Mouse (Mus musculus): Measurements from ENCODE around the gene Prlr. TPM values are rescaled to one million over a fixed set of nuclear protein-coding genes. Genes with fewer than 3 reads are reported as not detected.
A peak's percentile ranks its signal among the peaks of the same experiment; 100 is the strongest.

Prlr gene
- total RNA-seq, 2 experiments from 2014 or later, result 3.5 to 4.1 TPM

GRCm38 (mm10) chr15:10299467-10299866 lies 122.4 kb downstream of the Prlr start:
- DNase-seq (ENCODE audit: low spot score in 2 of 2), result no peak
- intact Hi-C loops (cut with DNase I), result no loop called here

DNA sequence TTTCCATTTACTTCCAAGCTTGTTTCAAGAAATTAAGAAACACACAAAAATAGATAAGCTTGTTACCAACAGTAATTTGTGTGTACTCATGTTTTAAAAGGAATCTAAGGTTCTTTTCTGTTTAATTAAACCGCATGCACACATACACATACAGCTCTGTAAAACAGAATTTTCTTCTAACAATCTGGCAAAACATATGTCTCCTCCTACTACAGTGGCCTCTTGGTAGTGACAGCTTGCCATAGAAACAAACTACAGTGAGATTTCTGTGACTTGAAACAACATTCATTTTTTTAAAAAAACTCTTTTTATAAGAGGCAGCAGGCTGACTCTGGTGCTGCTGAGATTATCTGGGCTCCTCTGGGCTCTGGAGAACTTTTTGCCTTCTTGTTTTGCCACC lies 129.4 kb downstream of the Prlr start:
- DNase-seq (ENCODE audit: low spot score in 2 of 2), result peak; percentile 10 to 40
- intact Hi-C loops (cut with DNase I), result loop anchor here (5.0 kb wide), 1 partner anchor 444 kb away; no protein-coding TSS in a partner anchor

GRCm38 (mm10) chr15:10311826-10312225 lies 134.8 kb downstream of the Prlr start:
- intact Hi-C loops (cut with DNase I), result loop anchor here (2.0 kb wide), 1 partner anchor 857 kb away; no protein-coding TSS in a partner anchor
- DNase-seq (ENCODE audit: low spot score in 2 of 2), result no peak

DNA sequence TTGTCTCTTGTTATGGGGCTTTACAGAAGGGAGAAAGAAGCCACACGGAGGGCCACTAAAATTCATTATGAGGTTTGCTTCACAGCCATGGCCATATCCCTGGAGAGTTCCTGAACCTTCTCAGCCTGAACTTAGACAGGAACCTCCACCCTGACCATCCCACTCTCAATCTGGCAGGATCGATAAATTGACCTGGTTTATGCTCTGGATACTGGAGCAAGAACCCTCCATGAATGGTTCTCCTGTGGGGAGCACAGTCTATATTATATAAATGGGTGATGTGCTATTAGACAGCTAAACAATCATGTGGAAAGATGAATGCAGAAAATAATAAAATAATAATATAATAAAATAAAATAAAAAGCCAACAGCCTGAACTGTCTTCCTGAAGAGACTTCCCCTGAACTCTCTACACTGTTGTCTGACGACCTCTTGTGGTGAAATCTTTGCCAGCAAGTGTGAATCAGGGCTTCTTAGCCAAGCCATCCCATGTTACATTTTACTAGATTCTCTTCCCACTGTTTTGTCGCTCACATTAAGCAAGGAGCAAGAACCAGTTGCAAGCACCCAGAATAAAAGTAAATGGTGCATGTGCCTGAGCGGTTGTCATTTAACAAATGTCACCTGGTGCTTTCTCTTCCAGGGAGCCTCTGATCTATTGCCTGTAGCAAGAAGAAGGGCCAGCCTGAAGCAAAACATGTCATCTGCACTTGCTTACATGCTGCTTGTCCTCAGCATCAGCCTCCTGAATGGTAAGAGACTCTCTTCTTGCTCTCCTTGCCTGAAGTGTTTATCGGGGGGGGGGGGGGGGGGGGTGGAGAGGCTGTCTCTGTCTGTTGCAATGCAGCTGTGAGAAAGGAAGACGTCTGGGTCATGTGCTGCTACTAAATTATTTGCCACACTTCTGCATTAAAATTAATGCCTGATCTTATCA lies 136.8 kb downstream of the Prlr start:
- peak; percentile 60 to 72 for DNase-seq (ENCODE audit: low spot score in 2 of 2)
- intact Hi-C loops (cut with DNase I), result loop anchor here (2.0 kb wide), 1 partner anchor 859 kb away; no protein-coding TSS in a partner anchor

GRCm38 (mm10) chr15:10325080-10325479 lies 148.0 kb downstream of the Prlr start, which contains the start of gene Gm21973:
Gene Gm21973, plus strand, starts transcription at chr15:10325380.
- intact Hi-C loops (cut with DNase I), result no loop called here
- DNase-seq (ENCODE audit: low spot score in 2 of 2), result no peak

GRCm38 (mm10) chr15:10330626-10331025 lies 153.6 kb downstream of the Prlr start:
- intact Hi-C loops (cut with DNase I), result no loop called here
- DNase-seq (ENCODE audit: low spot score in 2 of 2), result no peak

DNA sequence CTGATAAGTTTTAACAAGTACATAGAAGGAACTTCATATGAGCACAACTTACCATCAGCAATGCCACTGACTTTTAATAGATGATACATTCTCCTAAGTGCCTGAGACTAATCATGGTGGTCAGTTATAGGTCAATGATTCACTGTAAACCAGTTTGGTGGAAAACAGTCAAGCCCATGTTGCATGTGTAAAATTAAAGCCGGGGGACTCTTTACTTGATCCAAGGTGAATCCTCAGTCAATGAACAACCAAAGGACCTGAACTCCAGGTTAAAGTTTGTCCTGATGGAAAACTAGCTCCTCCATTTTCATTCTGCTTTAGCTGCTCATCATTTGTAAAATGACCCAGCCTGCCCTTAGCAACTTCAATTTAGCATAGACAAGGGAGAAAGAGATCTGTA lies 155.5 kb downstream of the Prlr start:
- intact Hi-C loops (cut with DNase I), result no loop called here
- no peak for DNase-seq (ENCODE audit: low spot score in 2 of 2)

GRCm38 (mm10) chr15:10338606-10339005 lies 161.6 kb downstream of the Prlr start:
- intact Hi-C loops (cut with DNase I), result no loop called here
- DNase-seq (ENCODE audit: low spot score in 2 of 2), result peak in 1 of 2 experiments; percentile 2

DNA sequence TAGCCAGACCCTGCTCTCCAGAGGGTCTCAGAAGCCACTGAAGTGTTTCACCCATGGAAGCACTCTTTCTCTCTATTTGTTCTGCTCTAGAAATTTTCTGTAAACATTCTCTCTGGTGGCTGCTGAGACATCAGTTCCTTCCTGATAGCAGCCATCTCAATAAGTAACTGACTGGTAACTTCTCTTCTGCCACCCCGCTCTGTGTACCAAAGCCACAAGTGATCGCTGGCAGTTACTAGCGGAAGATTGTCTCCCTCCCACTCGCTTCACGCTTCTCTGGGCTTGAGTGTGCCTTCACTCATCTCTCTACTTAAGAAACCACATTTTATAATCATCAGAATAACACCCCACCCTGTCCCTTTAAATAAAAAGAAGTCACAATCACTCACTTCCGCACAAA lies 170.0 kb downstream of the Prlr start:
- intact Hi-C loops (cut with DNase I), result no loop called here
- no peak for DNase-seq (ENCODE audit: low spot score in 2 of 2)

DNA sequence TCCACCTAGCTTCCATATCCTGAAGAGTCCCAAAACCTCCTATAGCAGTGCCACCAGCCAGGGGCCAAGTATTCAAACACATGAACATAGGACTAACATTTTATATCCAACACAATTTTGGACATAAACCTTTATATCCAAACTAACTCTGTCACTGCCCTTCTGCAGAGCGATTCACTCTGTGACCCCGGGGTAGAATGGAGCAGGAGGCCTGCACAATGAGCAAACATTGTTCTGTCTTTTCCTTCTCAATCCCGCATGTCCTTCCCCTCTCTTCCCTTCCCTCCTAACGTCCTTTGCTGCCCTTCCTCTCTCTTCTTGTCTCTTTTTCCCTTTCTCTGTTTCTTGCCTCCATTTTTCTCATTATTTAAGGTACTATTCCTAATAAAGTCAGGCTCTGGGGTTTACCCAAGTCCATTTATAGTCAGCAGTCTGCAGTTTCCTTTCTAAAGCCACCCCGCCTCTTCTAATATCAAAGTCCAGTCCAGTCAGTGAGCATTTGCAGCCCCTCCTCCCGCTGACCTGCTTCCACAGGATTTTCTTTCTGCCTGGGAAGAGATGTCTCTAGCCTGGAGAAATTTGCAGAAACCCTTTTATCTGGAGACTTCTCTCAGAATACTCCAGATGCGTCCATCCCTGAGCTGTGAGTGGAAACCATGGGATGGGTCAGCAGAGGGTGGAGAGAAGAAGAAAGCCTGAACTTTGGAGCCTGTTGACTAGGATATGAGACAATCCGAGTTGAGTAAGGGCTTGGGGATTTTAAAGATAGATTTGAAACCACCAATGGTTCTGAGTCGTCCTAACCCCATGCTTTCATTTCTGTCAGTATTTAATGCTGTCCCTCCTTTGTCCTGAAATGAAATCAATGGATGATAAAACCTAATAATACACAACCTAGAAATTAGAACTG lies 181.3 kb downstream of the Prlr start, which contains the start of gene Agxt2:
Gene Agxt2, plus strand, starts transcription at position 494 of the 910 bp plus-strand sequence.
- intact Hi-C loops (cut with DNase I), result loop anchor here (1.0 kb wide), 1 partner anchor 9 kb away; no protein-coding TSS in a partner anchor
- no peak for DNase-seq (ENCODE audit: low spot score in 2 of 2)

DNA sequence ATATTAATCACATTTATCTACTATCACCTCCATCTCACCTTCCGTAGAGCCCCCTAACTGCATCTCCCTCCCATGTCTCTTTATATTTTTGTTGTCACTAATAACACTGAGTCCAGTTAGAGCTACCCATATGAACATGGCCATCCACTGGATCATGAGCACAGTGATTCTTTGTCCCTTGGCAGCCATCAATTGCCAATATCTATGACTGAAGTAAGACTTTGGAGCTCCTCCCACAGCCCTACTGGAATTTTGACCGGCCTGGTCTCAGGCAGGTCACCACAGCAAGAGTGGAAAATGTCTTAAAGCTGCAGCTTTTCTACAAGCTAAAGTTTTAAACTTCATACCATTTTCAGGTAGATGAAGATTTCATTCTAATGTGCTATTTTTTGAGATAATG lies 189.3 kb downstream of the Prlr start:
- intact Hi-C loops (cut with DNase I), result no loop called here
- no peak for DNase-seq (ENCODE audit: low spot score in 2 of 2)

GRCm38 (mm10) chr15:10375404-10375803 lies 198.4 kb downstream of the Prlr start:
- intact Hi-C loops (cut with DNase I), result no loop called here
- DNase-seq (ENCODE audit: low spot score in 2 of 2), result no peak

DNA sequence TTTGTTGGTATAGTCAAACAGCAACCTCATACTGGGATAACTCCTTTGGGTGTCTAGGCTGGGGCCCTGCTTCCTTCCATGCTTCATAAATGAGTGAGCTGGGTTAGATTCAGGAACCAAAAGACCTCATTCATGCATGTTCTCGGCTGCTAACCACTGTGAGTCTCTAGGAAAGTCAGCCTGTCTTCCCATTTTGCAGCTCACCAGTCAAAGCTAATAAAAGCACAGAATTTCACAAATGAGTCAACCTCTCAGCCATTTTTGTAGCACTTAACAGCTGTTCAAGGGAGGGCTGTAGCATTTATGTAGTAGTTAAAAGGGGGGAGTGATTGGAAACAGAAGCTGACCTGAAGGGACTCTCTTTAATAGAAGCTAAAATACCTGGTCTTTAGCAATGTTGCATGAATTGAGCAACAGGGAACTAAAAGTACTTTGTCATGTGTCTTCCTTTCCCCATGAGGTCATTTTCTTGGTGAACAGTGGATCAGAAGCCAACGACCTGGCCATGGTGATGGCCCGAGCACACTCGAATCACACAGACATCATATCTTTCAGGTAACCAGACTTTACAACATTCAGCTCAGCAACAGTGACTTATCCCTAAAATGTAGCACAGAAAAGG lies 201.4 kb downstream of the Prlr start:
- intact Hi-C loops (cut with DNase I), result no loop called here
- peak; percentile 7 to 70 for DNase-seq (ENCODE audit: low spot score in 2 of 2)

DNA sequence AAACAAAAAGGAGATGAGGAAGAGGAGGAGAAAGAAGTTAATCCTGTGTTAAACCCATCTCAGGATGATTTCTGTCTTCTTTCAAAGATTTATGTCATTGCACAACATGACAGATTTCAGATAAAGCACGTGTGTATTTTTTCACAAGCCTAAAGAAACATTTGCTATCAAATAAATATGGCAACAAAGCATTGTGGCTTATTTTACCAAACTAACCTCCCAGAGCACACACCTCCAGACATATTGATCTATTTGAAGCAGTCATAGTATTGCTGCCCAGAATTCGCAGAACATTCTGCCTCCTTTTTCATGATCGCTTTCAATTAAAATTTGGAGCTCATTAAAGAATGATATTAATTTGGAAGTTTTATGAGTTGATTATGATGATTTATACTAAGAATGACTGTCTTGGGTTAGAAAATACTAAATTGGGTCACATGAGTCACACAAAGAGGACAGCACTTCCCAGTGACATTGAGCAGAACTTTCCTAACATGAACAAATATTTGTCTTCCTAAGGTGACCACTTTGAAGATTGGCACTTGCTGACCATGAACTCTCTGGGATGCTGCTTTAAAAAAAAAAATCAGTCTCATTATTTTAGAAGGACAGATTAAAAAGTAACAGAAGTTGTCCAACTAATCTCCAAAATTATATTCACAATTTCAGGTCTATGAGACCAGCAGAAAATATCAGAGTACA lies 202.9 kb downstream of the Prlr start:
- DNase-seq (ENCODE audit: low spot score in 2 of 2), result no peak
- intact Hi-C loops (cut with DNase I), result no loop called here

GRCm38 (mm10) chr15:10387263-10387662 lies 210.2 kb downstream of the Prlr start:
- intact Hi-C loops (cut with DNase I), result no loop called here
- no peak for DNase-seq (ENCODE audit: low spot score in 2 of 2)

All from left cerebral cortex, postnatal 25 days (tissue).